Mouse (Mus musculus) embryonic facial prominence, embryonic 15.5 days (tissue): ENCODE data around the gene Krtap4-13. TPM values are rescaled to one million over a fixed set of nuclear protein-coding genes. Genes with fewer than 3 reads are reported as not detected.
"Not testable (repeated sequence)": the region's sequence is repeated elsewhere in the genome, so short reads cannot be mapped to it uniquely, and the experiment has no call there.

ENCODE experiments used
- ATAC-seq: fragments of 200-750 bp; cut with Nextera tagmentation; 2 replicates; pipeline ENCODE4 v1.8.0; 2017; ENCODE audit warnings: low read depth, moderate TSS enrichment; ENCODE audit not compliant: insufficient number of reproducible peaks, low FRiP score, low TSS enrichment
- H3K27ac ChIP-seq: fragments of 300-500 bp; sonication (generic); replicated peaks from 2 replicates; pipeline ENCODE4 v1.5.1; 2015; ENCODE audit warnings: mild to moderate bottlenecking, inconsistent platforms
- H3K27me3 ChIP-seq: fragments of 300-500 bp; sonication (generic); 2 replicates; pipeline ENCODE4 v1.6.1; 2015; ENCODE audit warnings: inconsistent platforms
- H3K36me3 ChIP-seq: fragments of 300-500 bp; sonication (generic); 2 replicates; pipeline ENCODE4 v1.6.1; 2015; ENCODE audit warnings: mild to moderate bottlenecking, inconsistent platforms
- H3K4me1 ChIP-seq: fragments of 300-500 bp; sonication (generic); 2 replicates; pipeline ENCODE4 v1.6.1; 2015; ENCODE audit warnings: inconsistent platforms
- H3K4me2 ChIP-seq: fragments of 300-500 bp; sonication (generic); replicated peaks from 2 replicates; pipeline ENCODE4 v1.6.1; 2015; ENCODE audit warnings: mild to moderate bottlenecking, inconsistent platforms
- H3K4me3 ChIP-seq: fragments of 300-500 bp; sonication (generic); replicated peaks from 2 replicates; pipeline ENCODE4 v1.5.1; 2015; ENCODE audit warnings: mild to moderate bottlenecking, inconsistent platforms
- H3K9ac ChIP-seq: fragments of 300-500 bp; sonication (generic); 2 replicates; pipeline ENCODE4 v1.6.1; 2015; ENCODE audit warnings: inconsistent platforms
- H3K9me3 ChIP-seq: fragments of 300-500 bp; sonication (generic); replicated peaks from 2 replicates; pipeline ENCODE4 v1.6.1; 2016; ENCODE audit warnings: inconsistent platforms
- whole genome bisulfite sequencing: fragments of 180-500 bp; shearing (Covaris S2); methylation state at CpG from one replicate; pipeline ENCODE4 v1.1.7; 2015; 5-methylcytosine and 5-hydroxymethylcytosine counted together
- polyA plus RNA-seq: library from polyadenylated mRNA; unstranded; fragments of >200 nt; fragmentation: Nextera tagmentation; extraction: Ambion mirVana; gene quantifications from 2 replicates; pipeline ENCODE4 v1.2.1, GENCODE M21; 2015

Gene Krtap4-13
- polyA plus RNA-seq, 1 experiment from 2014 or later, result 0.45 TPM

- not testable (repeated sequence) for H3K36me3 ChIP-seq, H3K4me1 ChIP-seq, H3K9ac ChIP-seq, H3K27ac ChIP-seq, ATAC-seq, H3K4me3 ChIP-seq, H3K9me3 ChIP-seq, H3K27me3 ChIP-seq, H3K4me2 ChIP-seq
Observed at GRCm38 (mm10) chr11:99784900-99785299, 24.8 kb downstream of the Krtap4-13 start, which contains the start of gene Krtap4-9. Krtap4-9 (plus strand) TSS chr11:99785200.

- Histone ChIP-seq H3K36me3 (no peaks in the 10 kb centered on the region), H3K9me3 (no peaks in the 10 kb centered on the region), H3K4me1 (no peaks in the 10 kb centered on the region), H3K4me2 (no peak within 1 kb of the TSS), H3K27me3 (no peaks in the 10 kb centered on the region), H3K27ac (no peak within 1 kb of the TSS), H3K4me3 (no peak within 1 kb of the TSS), H3K9ac (no peak within 1 kb of the TSS)
- WGBS, result 95% methylated on average over 2 of the region's 2 CpGs
- ATAC-seq, result no peak
Observed at GRCm38 (mm10) chr11:99780604-99781003, 29.1 kb downstream of the Krtap4-13 start, which contains the start of gene Krtap4-8. Krtap4-8 (minus strand) TSS chr11:99780704.

- no peak overlapping the region for H3K27ac ChIP-seq
- no peak overlapping the region for H3K4me3 ChIP-seq
- H3K27me3 ChIP-seq, result no peaks in the 10 kb centered on the region
- no peak for ATAC-seq
- no peak overlapping the region for H3K4me2 ChIP-seq
- no peaks in the 10 kb centered on the region for H3K4me1 ChIP-seq
- WGBS, result 67% methylated on average over 7 of the region's 7 CpGs
- H3K36me3 ChIP-seq, result no peaks in the 10 kb centered on the region
- H3K9ac ChIP-seq, result no peak overlapping the region
- no peaks in the 10 kb centered on the region for H3K9me3 ChIP-seq
Observed at GRCm38 (mm10) chr11:99778401-99778800, 31.3 kb downstream of the Krtap4-13 start.

GRCm38 (mm10) chr11:99772813-99773212, 36.9 kb downstream of the Krtap4-13 start, which contains the start of gene Gm11595:
Gm11595 (minus strand) TSS chr11:99772913.
- not testable (repeated sequence) for H3K27ac ChIP-seq, H3K4me3 ChIP-seq, H3K27me3 ChIP-seq, H3K36me3 ChIP-seq, H3K9ac ChIP-seq, H3K9me3 ChIP-seq, H3K4me2 ChIP-seq, ATAC-seq, H3K4me1 ChIP-seq

GRCm38 (mm10) chr11:99768410-99768809, 41.3 kb downstream of the Krtap4-13 start:
- H3K9me3 ChIP-seq, result no peaks in the 10 kb centered on the region
- no peaks in the 10 kb centered on the region for H3K36me3 ChIP-seq
- ATAC-seq, result no peak
- WGBS, result 44% methylated on average over 2 of the region's 2 CpGs
- no peaks in the 10 kb centered on the region for H3K4me1 ChIP-seq
- no peak overlapping the region for H3K27ac ChIP-seq
- H3K27me3 ChIP-seq, result no peaks in the 10 kb centered on the region
- H3K4me3 ChIP-seq, result no peak overlapping the region
- no peak overlapping the region for H3K4me2 ChIP-seq
- H3K9ac ChIP-seq, result no peak overlapping the region

Other genes with a start within 250 kb of the Krtap4-13 start
- 5.7 and 13.1 TPM in 2 replicates for gene Krtap3-1, start 243.3 kb downstream of the Krtap4-13 start, polyA plus RNA-seq
- 3.7 and 5.9 TPM in 2 replicates for gene Krtap1-5, start 228.9 kb downstream of the Krtap4-13 start, polyA plus RNA-seq
- gene Krtap1-4, start 226.2 kb downstream of the Krtap4-13 start, polyA plus RNA-seq, result 2.0 and 2.2 TPM in 2 replicates
- gene Krtap1-3, start 218.6 kb downstream of the Krtap4-13 start, polyA plus RNA-seq, result 1.5 and 2.0 TPM in 2 replicates
- gene Krtap9-3, start 211.8 kb downstream of the Krtap4-13 start, polyA plus RNA-seq, result 2.8 and 5.7 TPM in 2 replicates
- 4.5 and 7.3 TPM in 2 replicates for gene Gm11938, start 206.6 kb downstream of the Krtap4-13 start, polyA plus RNA-seq
- 4.7 and 7.0 TPM in 2 replicates for gene Gm11937, start 199.7 kb downstream of the Krtap4-13 start, polyA plus RNA-seq
- 2.0 and 4.2 TPM in 2 replicates for gene Krtap2-4, start 195.0 kb downstream of the Krtap4-13 start, polyA plus RNA-seq
- 3.9 and 5.1 TPM in 2 replicates for gene Gm11562, start 189.5 kb downstream of the Krtap4-13 start, polyA plus RNA-seq
- 1.7 and 2.2 TPM in 2 replicates for gene Krtap4-1, start 181.7 kb downstream of the Krtap4-13 start, polyA plus RNA-seq
- 1.6 and 3.2 TPM in 2 replicates for gene Krtap4-2, start 174.8 kb downstream of the Krtap4-13 start, polyA plus RNA-seq
- gene Krtap4-7, start 165.8 kb downstream of the Krtap4-13 start, polyA plus RNA-seq, result 2.0 and 2.3 TPM in 2 replicates
- 1.2 and 1.8 TPM in 2 replicates for gene Gm11555, start 159.7 kb downstream of the Krtap4-13 start, polyA plus RNA-seq
- gene Gm11563, start 150.9 kb downstream of the Krtap4-13 start, polyA plus RNA-seq, result 0.77 and 1.0 TPM in 2 replicates
- 1.1 and 1.3 TPM in 2 replicates for gene Krtap4-6, start 143.9 kb downstream of the Krtap4-13 start, polyA plus RNA-seq
- not detected in 2 replicates for gene Gm14190, start 119.2 kb downstream of the Krtap4-13 start, polyA plus RNA-seq
- gene Gm14180, start 75.6 kb downstream of the Krtap4-13 start, polyA plus RNA-seq, result not detected in 2 replicates
- 1.0 and 1.9 TPM in 2 replicates for gene Gm11595, start 37.0 kb downstream of the Krtap4-13 start, polyA plus RNA-seq
- 0.98 and 0.99 TPM in 2 replicates for gene Krtap4-8, start 29.2 kb downstream of the Krtap4-13 start, polyA plus RNA-seq
- gene Krtap4-9, start 24.7 kb downstream of the Krtap4-13 start, polyA plus RNA-seq, result 1.00 and 1.1 TPM in 2 replicates
- gene Gm11596, start 16.4 kb downstream of the Krtap4-13 start, polyA plus RNA-seq, result 0.15 and 0.51 TPM in 2 replicates
- not detected in 2 replicates for gene Gm11569, start 11.0 kb downstream of the Krtap4-13 start, polyA plus RNA-seq
- gene Gm11554, start 5.4 kb downstream of the Krtap4-13 start, polyA plus RNA-seq, result 0.33 TPM in 1 of 2 replicates, not detected in the other
- 0.53 and 0.61 TPM in 2 replicates for gene Gm11564, start 5.8 kb upstream of the Krtap4-13 start, polyA plus RNA-seq
- not detected in 2 replicates for gene 2300003K06Rik, start 28.2 kb upstream of the Krtap4-13 start, polyA plus RNA-seq
- gene Krtap4-16, start 41.7 kb upstream of the Krtap4-13 start, polyA plus RNA-seq, result 2.0 and 3.9 TPM in 2 replicates
- 1.4 TPM in 2 replicates for gene Gm11568, start 48.0 kb upstream of the Krtap4-13 start, polyA plus RNA-seq
- gene Gm11559, start 54.6 kb upstream of the Krtap4-13 start, polyA plus RNA-seq, result 2.4 and 2.5 TPM in 2 replicates
- 1.7 and 2.2 TPM in 2 replicates for gene Krtap9-1, start 63.5 kb upstream of the Krtap4-13 start, polyA plus RNA-seq
- gene Gm11567, start 69.3 kb upstream of the Krtap4-13 start, polyA plus RNA-seq, result 1.5 and 1.7 TPM in 2 replicates
- gene Krtap31-1, start 98.0 kb upstream of the Krtap4-13 start, polyA plus RNA-seq, result not detected in 2 replicates
- gene Gm11565, start 104.9 kb upstream of the Krtap4-13 start, polyA plus RNA-seq, result not detected in 2 replicates
- gene Krtap31-2, start 126.4 kb upstream of the Krtap4-13 start, polyA plus RNA-seq, result not detected in 2 replicates
- gene Krtap9-5, start 138.6 kb upstream of the Krtap4-13 start, polyA plus RNA-seq, result not detected in 2 replicates
- 0.38 TPM in 1 of 2 replicates, not detected in the other for gene Krtap29-1, start 169.2 kb upstream of the Krtap4-13 start, polyA plus RNA-seq
- gene Krtap16-1, start 176.7 kb upstream of the Krtap4-13 start, polyA plus RNA-seq, result 3.8 and 5.7 TPM in 2 replicates
- 4.9 and 9.8 TPM in 2 replicates for gene Krtap17-1, start 184.1 kb upstream of the Krtap4-13 start, polyA plus RNA-seq
- gene Krt33a, start 206.3 kb upstream of the Krtap4-13 start, polyA plus RNA-seq, result 6.0 and 11.3 TPM in 2 replicates
- gene Krt33b, start 220.0 kb upstream of the Krtap4-13 start, polyA plus RNA-seq, result 7.3 and 17.9 TPM in 2 replicates
- gene Krt34, start 231.7 kb upstream of the Krtap4-13 start, polyA plus RNA-seq, result 3.6 and 7.8 TPM in 2 replicates
- 5.9 and 13.8 TPM in 2 replicates for gene Krt31, start 240.7 kb upstream of the Krtap4-13 start, polyA plus RNA-seq